Mouse (Mus musculus): ENCODE measurements around the gene Gm20388. TPM values are rescaled to one million over a fixed set of nuclear protein-coding genes. Genes with fewer than 3 reads are reported as not detected.
"Not testable (repeated sequence)": the region's sequence is repeated elsewhere in the genome, so short reads cannot be mapped to it uniquely, and the experiment has no call there.

Gm20388 gene
- polyA plus RNA-seq, 1 experiment = 28.1 TPM

DNA sequence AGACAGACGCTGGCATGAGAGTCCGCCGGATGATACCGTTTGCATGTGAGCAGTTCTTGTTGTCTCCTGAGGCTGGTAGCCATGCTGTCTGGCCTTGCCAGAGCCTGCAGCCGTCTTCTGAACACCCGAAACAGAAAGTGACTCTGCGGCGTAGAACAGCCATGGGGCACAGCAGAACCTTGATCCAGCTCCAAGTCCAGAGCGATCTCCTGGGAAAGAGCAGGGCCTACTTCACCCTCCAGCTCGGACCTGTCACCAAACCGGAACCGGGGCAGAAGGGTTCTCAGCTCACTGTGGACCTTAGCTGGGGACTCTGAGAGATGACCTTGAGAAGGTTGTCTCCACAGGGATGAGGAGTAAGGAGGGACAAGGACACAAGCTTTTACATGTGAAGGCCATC lies 3364.5 kb downstream of the Gm20388 start:
- H3K4me3 ChIP-seq (ENCODE audit: low read depth, low read length) = no peak overlapping the region
- no peaks in the 10 kb centered on the region for H3K27me3 ChIP-seq (ENCODE audit: control insufficient read depth, insufficient read depth, low read length, poor library complexity, severe bottlenecking)
- no peak for TF ChIP-seq POLR2A (IDR thresholded peaks at IDR 0.05; ENCODE audit: insufficient read depth, low read length)
- no peak for TF ChIP-seq EP300 (IDR thresholded peaks at IDR 0.05; ENCODE audit: insufficient read depth, low read depth, low read length)
- no peak for TF ChIP-seq CTCF (IDR thresholded peaks at IDR 0.05; ENCODE audit: low read depth, low read length)
- no peak overlapping the region for H3K9ac ChIP-seq (ENCODE audit: low read depth, poor library complexity, severe bottlenecking)
- peaks cover 6% of the 10 kb centered on the region for H3K36me3 ChIP-seq (ENCODE audit: control insufficient read depth, insufficient read depth, low read length, poor library complexity, severe bottlenecking)
- no peaks in the 10 kb centered on the region for H3K9me3 ChIP-seq (replicated peaks; ENCODE audit: control insufficient read depth, insufficient read depth, low read length, poor library complexity, severe bottlenecking)
- no peaks in the 10 kb centered on the region for H3K4me1 ChIP-seq (ENCODE audit: control insufficient read depth, insufficient read depth, low read length)
- H3K27ac ChIP-seq (ENCODE audit: insufficient read depth, low read length) = no peak overlapping the region

DNA sequence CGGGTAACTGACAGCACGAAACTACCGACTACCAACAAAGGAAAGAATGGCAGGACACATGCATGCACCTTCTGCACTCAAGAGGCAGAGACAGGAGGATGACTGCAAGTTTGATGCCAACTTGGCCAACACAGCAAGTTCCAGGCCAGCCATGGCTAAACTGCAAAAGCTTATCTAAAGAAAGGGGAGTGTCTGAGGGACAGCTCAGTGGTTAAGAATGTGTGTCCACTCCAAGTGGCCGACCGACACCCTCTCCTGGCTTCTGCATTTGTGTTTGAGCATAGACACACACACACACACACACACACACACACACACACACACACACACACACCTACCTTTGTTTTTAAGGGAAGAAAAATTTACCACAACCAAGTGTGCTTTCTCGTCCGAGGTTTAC lies 3367.8 kb downstream of the Gm20388 start:
- TF ChIP-seq POLR2A (IDR thresholded peaks at IDR 0.05; ENCODE audit: insufficient read depth, low read length) (no peak), CTCF (IDR thresholded peaks at IDR 0.05; ENCODE audit: low read depth, low read length) (no peak), EP300 (IDR thresholded peaks at IDR 0.05; ENCODE audit: insufficient read depth, low read depth, low read length) (no peak)
- Histone ChIP-seq H3K4me1 (ENCODE audit: control insufficient read depth, insufficient read depth, low read length) (no peaks in the 10 kb centered on the region), H3K9ac (ENCODE audit: low read depth, poor library complexity, severe bottlenecking) (no peak overlapping the region), H3K4me3 (ENCODE audit: low read depth, low read length) (no peak overlapping the region), H3K36me3 (ENCODE audit: control insufficient read depth, insufficient read depth, low read length, poor library complexity, severe bottlenecking) (peaks cover 28% of the 10 kb centered on the region), H3K27me3 (ENCODE audit: control insufficient read depth, insufficient read depth, low read length, poor library complexity, severe bottlenecking) (no peaks in the 10 kb centered on the region), H3K27ac (ENCODE audit: insufficient read depth, low read length) (no peak overlapping the region), H3K9me3 (replicated peaks; ENCODE audit: control insufficient read depth, insufficient read depth, low read length, poor library complexity, severe bottlenecking) (no peaks in the 10 kb centered on the region)

DNA sequence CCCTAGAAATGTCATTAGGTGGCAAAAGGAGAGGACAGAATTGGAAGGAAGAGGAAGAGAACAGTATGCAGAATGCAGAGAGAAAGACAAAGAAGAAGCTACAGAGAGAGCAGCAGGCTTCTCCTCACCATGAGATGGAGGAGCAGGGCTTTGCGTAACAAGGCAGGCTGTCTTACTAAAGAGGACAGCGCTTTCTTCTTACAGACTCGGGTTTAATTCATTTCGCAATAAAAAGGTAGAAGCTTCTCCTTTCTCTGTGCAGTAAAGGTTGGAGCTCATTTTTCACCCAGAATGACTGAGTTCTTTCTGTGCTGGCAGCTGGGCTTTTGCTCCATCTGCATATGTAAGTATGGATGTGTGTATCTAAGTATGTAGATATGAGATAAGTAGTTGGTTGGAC lies 3369.2 kb downstream of the Gm20388 start:
- Histone ChIP-seq H3K4me3 (ENCODE audit: low read depth, low read length) (no peak overlapping the region), H3K36me3 (ENCODE audit: control insufficient read depth, insufficient read depth, low read length, poor library complexity, severe bottlenecking) (peaks cover 24% of the 10 kb centered on the region), H3K9ac (ENCODE audit: low read depth, poor library complexity, severe bottlenecking) (no peak overlapping the region), H3K9me3 (replicated peaks; ENCODE audit: control insufficient read depth, insufficient read depth, low read length, poor library complexity, severe bottlenecking) (no peaks in the 10 kb centered on the region), H3K4me1 (ENCODE audit: control insufficient read depth, insufficient read depth, low read length) (no peaks in the 10 kb centered on the region), H3K27ac (ENCODE audit: insufficient read depth, low read length) (no peak overlapping the region), H3K27me3 (ENCODE audit: control insufficient read depth, insufficient read depth, low read length, poor library complexity, severe bottlenecking) (no peaks in the 10 kb centered on the region)
- TF ChIP-seq POLR2A (IDR thresholded peaks at IDR 0.05; ENCODE audit: insufficient read depth, low read length) (no peak), EP300 (IDR thresholded peaks at IDR 0.05; ENCODE audit: insufficient read depth, low read depth, low read length) (no peak), CTCF (IDR thresholded peaks at IDR 0.05; ENCODE audit: low read depth, low read length) (no peak)

DNA sequence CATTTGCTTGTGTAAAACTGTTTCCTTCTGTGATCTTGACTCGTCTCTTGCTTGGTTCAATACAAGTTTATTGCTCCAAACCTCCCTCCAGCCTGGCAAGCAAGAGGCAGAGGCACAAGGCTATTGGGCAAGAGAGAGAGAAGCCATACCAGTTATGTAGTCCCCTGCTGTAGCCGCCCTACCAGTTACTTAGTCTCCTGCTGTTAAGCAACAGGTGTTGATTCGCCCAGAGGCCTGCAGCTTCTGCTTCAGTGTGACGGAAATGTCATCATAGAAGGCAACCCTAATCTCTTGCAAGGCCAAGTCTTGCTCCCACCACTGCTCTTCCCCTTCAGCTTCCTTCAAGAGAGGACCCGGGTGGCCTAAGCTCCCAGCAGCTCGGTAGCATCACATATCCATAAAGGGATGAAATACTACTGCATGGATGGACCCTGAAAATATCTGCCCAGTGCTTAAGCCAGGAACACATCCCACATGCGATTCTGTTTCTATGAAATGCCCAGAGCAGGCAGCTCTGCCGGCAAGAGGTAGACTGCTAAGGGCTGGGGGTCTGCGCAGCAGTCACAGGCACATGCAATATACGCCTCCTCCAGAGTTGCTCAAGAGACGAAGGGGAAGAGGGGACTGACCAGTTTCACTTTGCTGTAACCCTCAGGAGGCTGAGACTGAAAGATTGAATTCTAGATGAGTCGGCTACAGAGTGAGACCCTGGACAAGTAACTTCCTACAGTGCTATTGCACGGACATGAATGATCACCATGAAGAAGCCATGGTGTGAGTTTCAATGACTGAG lies 3369.9 kb downstream of the Gm20388 start:
- Histone ChIP-seq H3K4me1 (ENCODE audit: control insufficient read depth, insufficient read depth, low read length) (no peaks in the 10 kb centered on the region), H3K9me3 (replicated peaks; ENCODE audit: control insufficient read depth, insufficient read depth, low read length, poor library complexity, severe bottlenecking) (no peaks in the 10 kb centered on the region), H3K9ac (ENCODE audit: low read depth, poor library complexity, severe bottlenecking) (no peak overlapping the region), H3K27ac (ENCODE audit: insufficient read depth, low read length) (no peak overlapping the region), H3K4me3 (ENCODE audit: low read depth, low read length) (no peak overlapping the region), H3K36me3 (ENCODE audit: control insufficient read depth, insufficient read depth, low read length, poor library complexity, severe bottlenecking) (peaks cover 24% of the 10 kb centered on the region), H3K27me3 (ENCODE audit: control insufficient read depth, insufficient read depth, low read length, poor library complexity, severe bottlenecking) (no peaks in the 10 kb centered on the region)
- no peak for TF ChIP-seq POLR2A (IDR thresholded peaks at IDR 0.05; ENCODE audit: insufficient read depth, low read length)

DNA sequence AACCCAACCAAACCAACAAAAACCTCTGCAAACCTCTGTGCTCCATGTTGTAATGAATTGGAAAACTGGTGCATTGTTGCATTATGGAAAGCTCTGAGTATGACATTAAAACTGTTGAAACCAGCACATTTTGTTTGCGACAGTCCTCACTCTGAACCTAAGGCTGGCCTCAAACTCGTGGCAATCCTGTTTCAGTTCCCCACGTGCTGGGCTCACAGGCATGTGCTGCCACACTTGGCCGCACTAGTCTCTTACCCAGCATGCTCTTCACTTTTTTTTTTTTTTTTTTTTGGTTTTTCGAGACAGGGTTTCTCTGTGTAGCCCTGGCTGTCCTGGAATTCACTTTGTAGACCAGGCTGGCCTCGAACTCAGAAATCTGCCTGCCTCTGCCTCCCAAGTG lies 3372.4 kb downstream of the Gm20388 start:
- not testable (repeated sequence) for H3K4me3 ChIP-seq (ENCODE audit: low read depth, low read length); H3K27me3 ChIP-seq (ENCODE audit: control insufficient read depth, insufficient read depth, low read length, poor library complexity, severe bottlenecking); H3K9me3 ChIP-seq (replicated peaks; ENCODE audit: control insufficient read depth, insufficient read depth, low read length, poor library complexity, severe bottlenecking); H3K9ac ChIP-seq (ENCODE audit: low read depth, poor library complexity, severe bottlenecking); H3K27ac ChIP-seq (ENCODE audit: insufficient read depth, low read length); H3K4me1 ChIP-seq (ENCODE audit: control insufficient read depth, insufficient read depth, low read length)
- peaks cover 26% of the 10 kb centered on the region for H3K36me3 ChIP-seq (ENCODE audit: control insufficient read depth, insufficient read depth, low read length, poor library complexity, severe bottlenecking)

DNA sequence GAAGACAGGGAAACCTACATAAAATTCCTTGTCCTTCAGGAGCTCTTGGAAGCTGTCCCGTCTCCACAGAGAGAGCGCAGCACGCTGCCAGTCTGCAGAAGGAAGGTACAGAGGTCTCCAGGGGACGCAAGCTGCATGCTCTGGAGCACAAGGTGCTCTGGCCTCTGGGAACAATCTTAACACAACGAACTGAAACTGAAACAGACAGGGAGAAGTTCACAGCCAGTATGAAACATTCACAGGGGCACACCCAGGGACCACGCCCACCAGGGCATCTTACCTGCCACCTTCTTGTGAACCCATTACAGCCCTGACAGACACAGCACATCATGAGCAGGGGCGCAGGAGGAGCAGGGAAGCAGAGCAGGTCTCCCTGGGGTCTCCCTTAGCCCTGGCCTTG lies 3373.3 kb downstream of the Gm20388 start:
- no peaks in the 10 kb centered on the region for H3K27me3 ChIP-seq (ENCODE audit: control insufficient read depth, insufficient read depth, low read length, poor library complexity, severe bottlenecking)
- no peaks in the 10 kb centered on the region for H3K4me1 ChIP-seq (ENCODE audit: control insufficient read depth, insufficient read depth, low read length)
- no peak overlapping the region for H3K4me3 ChIP-seq (ENCODE audit: low read depth, low read length)
- no peaks in the 10 kb centered on the region for H3K9me3 ChIP-seq (replicated peaks; ENCODE audit: control insufficient read depth, insufficient read depth, low read length, poor library complexity, severe bottlenecking)
- no peak overlapping the region for H3K27ac ChIP-seq (ENCODE audit: insufficient read depth, low read length)
- TF ChIP-seq POLR2A (IDR thresholded peaks at IDR 0.05; ENCODE audit: insufficient read depth, low read length) (no peak), CTCF (IDR thresholded peaks at IDR 0.05; ENCODE audit: low read depth, low read length) (no peak), EP300 (IDR thresholded peaks at IDR 0.05; ENCODE audit: insufficient read depth, low read depth, low read length) (no peak)
- no peak overlapping the region for H3K9ac ChIP-seq (ENCODE audit: low read depth, poor library complexity, severe bottlenecking)
- peaks cover 32% of the 10 kb centered on the region for H3K36me3 ChIP-seq (ENCODE audit: control insufficient read depth, insufficient read depth, low read length, poor library complexity, severe bottlenecking)

Data from ES-Bruce4 (cell line).